Mouse (Mus musculus): ENCODE data around the gene Sag. TPM values are rescaled to one million over a fixed set of nuclear protein-coding genes. Genes with fewer than 3 reads are reported as not detected.
A peak's percentile ranks its signal among the peaks of the same experiment; 100 is the strongest.

Sag gene
- 0.39 and 0.96 TPM in 2 replicates for polyA plus RNA-seq (2012; rRNA removed)

DNA sequence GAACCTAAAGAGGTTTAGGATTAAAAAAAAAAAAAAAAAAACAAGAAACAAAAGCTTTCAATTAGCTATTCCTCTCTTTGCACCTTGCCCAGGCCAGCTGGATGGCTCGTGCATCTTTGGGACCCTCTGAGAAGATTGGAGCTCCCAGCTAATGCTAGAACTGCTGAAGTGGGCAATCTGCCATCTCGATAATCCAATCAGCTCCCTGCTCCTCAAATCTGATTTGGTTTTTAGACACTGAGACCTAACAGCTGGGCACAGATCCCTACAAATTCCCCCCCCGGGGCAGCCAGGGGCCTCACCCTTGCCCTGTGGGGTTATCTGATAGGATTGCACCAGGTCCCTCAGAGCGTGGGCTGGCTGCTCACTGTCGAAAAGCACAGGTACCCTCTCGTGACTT lies at the start of gene Sag:
Gene Sag (plus strand): TSS at position 105 of the 400 bp plus-strand sequence.
- no peak for DNase-seq (ENCODE audit: low spot score)

DNA sequence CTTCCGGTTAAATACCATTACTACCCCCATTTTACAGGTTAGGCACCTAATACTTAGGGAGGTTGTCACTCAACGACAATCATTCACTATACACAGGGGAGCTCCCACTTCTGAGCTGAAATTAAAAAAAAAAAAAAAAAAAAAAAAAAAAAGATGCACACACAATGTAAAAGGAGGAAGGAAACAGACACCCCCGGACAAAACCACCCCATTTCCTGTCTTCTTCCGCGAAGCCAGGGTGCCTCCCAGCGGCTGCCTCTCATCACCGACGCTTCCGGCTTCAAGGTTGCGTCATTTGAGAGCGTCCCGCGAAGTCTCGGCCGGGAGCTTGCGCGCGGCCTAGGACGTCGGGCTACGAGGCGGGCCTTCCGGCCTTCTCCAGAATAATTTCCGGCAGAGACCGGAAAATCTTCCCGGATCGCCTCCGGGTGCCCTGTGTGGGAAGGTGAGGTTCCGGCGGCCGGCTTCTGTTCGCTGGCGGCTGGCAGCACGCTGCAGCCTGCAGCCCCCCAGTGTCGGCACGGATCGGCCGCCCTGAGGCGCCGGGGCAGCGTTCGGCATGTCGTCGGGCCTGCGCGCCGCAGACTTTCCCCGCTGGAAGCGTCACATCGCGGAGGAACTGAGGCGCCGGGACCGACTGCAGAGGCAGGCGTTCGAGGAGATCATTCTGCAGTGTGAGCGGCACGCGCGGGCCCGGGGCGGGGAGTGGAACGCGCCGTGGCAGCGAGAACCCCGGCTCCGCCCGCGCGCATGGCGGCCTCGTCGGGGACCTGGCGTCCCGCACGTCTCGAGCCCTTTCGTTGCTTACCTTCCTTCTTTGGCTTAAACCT lies 47.6 kb upstream of the Sag start, which contains the start of gene Atg16l1:
Gene Atg16l1 (plus strand): TSS at position 230 of the 830 bp plus-strand sequence.
- DNase-seq (ENCODE audit: low spot score), result peak; percentile 83

DNA sequence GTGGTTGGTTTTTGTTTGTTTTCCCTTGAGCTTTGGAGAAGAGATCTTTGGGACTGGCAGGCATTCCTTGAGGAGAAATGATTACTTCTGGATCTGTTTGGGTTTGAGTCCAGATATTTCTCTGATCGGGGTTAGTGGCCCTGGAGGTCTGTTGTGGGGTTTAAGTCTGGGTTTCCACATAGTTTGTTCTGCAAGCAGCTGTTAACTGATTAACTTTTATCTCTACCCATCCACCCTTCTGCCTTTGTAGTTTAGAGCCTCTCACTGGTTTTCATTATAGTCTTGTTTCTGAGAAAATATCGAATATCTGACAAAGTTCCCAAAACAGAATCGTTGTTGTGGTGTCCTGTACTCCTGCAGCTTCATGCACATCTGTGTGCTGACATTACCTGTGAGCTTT lies 39.7 kb upstream of the Sag start:
- DNase-seq (ENCODE audit: low spot score), result no peak

DNA sequence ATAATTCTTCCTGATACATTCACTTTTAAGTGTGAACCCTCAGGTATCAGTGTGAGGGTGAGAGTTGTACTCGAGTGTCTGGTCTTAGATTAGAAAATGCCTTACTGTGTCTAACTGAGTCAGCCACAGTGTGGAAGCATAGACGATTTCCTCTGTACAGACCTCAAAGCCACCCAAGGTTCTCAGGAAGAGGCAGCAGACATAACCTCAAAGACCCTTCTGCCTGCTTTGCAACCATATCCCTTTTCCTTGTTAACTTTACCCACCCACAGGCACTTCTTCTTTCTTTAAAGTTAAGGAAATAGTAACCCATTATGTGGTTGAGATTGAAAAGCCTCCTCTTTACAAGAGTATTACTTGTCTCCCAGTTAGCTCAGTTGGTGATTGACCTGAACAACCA lies 37.7 kb upstream of the Sag start:
- no peak for DNase-seq (ENCODE audit: low spot score)

DNA sequence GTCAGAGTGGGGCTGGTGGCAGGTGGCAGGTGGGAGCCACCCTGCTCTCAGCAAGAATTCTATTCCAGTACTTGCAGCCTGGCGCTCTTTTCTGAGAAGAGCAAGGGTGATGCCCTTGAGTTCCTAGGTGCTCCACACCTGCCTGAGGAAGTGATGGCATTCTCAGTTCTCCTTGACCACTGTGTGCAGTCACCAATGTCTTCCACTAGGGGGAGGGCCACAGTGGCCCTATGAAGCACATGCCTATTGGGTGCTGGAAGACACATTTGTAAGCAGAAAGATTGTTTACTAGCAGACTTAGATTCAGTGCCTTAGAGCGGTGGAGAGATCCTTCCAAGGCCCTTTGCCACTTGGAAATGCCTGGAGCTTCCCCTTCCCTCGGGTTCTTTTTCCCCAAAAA lies 37.2 kb upstream of the Sag start:
- no peak for DNase-seq (ENCODE audit: low spot score)

DNA sequence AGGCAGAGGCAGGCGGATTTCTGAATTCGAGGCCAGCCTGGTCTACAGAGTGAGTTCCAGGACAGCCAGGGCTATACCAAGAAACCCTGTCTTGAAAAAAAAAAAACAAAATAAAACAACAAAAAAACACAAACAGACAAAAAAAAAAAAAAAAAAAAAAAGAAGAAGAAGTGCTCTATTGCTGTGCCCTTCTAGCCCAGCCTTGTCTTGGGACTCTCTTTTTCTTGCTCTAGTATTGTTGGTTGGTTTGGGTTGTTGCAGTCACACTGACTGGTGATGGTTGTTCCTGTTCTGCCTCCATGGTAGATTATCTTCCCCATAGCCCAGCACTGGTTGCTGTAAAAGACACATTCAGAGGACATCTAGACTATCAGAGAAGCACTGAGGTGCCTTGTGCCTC lies 34.2 kb upstream of the Sag start:
- no peak for DNase-seq (ENCODE audit: low spot score)

DNA sequence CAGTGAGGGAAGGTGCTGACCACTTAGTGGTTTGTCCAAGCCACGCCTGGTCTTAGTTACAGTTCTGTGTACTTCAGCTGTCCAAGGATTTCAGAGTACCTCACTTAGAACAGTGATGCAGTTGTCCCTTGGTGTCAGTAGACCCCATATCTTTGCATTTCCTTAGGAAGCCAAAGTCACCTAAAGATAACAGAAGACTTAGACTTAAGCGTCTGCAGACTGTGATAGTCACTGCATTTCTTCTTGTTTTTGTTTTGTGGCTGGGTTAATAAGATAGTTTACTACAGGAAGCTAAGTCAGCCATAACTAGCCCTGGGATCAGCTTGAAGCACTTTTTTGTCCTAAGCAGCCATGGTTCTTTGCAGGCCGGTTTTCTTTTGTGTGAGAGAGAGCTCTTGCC lies 33.0 kb upstream of the Sag start:
- no peak for DNase-seq (ENCODE audit: low spot score)

DNA sequence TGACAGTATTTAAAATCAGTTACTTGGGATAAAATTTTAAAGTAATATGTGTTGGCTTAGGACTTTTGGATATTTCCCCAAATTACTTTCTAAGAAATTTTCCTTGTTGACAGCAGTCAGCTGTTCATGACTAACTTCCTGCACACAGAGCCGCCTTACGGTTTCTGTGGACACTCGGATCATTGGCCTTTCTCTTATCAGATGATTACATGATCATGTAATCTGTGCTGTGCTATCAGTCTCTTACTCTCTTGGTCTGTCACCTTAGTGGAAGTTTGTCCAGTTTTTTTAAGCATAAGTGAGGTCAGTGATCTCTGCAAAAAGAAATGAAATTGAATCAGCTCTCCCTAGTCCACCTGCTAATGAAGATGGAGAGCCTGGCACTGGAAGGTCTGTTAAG lies 31.8 kb upstream of the Sag start:
- no peak for DNase-seq (ENCODE audit: low spot score)

DNA sequence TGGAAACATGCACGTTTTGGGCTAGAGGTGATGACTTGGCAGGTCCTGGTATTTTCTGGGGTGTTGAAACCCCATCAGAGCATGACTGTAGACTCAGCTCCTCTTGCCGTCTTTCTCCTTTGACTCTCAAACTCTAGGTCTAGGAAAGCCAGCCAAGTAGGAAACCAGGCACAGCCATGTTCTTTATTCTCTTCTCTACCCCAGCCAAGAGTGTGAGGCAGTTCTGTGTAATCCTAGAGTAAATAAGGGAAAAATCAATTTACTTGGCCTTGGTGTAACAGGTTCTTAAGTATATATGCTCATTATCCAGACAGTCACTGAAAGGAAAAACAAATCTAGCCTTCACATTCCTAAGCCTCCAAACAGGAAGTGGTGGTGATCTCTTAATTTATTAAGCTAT lies 30.1 kb upstream of the Sag start:
- DNase-seq (ENCODE audit: low spot score), result no peak

DNA sequence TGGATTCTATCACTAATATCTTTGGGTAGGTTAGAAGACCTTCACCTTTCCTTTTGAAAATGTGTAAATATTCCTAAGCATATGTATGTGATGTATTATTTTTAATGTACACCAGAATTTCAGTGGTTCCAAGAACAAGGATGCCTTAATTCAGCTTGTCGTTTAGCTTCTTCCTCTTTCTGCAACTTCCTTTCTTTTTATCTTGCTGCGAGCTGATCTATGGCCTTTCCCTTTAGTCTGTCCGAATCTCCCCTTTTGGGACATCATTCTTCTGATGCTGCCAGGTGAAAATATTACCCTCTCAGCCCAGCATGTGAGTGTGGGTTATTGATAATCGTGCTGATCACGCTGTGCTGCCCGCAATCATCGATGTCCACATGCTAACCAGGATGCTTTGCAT lies 28.6 kb upstream of the Sag start:
- no peak for DNase-seq (ENCODE audit: low spot score)

DNA sequence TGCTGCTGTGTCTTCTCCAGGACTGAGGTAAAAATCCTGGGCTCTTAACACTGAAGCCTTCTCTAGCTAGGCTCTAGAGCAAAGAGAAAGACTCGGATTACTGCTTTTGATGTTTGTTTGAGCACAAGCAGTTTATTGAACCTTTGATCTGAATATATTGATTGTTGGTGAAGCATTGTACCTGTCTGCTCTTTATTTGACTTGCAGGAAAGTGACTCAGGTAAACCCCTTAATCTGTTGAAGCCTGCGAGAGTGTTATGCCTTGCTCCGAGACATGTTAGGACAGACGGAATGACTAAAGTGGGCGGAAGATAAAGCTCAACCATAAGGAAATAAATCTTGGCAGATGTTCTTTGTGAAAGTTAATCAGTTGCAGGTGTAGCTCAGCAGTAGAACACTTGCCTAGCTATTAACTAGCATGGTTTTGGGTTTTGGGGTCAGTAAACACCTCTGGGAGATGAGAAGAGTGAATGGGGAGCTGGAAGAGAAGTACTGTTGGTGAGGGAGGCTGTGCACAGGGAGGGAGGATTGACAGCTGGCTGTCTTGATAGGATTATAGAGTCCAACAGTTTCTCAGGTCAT lies 24.2 kb upstream of the Sag start:
- DNase-seq (ENCODE audit: low spot score), result no peak

DNA sequence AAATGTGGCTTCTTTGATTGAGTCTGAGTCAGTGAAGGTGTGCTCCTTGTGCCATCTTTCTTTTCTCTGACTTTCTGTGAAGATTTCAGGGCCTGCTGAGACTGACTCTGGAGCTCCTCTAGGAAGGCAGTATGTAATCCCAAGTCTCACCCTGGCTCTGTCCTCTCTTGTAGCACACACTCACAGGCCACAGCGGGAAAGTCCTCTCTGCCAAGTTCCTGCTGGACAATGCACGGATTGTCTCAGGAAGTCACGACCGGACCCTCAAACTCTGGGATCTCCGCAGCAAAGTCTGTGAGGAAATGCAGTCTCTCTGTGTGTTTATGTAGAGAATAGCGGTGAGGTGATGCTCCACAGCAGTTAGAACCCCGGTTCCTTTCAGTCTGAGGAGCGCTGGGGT lies 17.8 kb upstream of the Sag start:
- no peak for DNase-seq (ENCODE audit: low spot score)

DNA sequence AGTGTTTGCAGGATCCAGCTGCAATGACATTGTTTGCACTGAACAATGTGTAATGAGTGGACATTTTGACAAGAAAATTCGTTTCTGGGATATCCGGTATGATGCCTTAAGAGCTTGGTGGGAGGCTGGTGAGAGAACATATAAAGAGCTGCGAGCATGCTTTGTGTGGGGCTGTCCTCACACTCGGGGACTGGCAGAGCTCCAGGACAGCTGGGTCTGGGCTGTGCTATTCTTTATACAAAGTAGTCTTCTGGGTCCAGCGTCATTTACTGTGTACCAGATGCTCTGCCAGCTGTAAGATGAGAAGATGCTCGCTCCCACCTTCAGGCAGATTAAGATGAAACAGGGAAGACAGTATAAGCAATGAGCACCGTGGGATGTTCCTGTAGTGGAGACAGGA lies 17.2 kb upstream of the Sag start:
- no peak for DNase-seq (ENCODE audit: low spot score)

DNA sequence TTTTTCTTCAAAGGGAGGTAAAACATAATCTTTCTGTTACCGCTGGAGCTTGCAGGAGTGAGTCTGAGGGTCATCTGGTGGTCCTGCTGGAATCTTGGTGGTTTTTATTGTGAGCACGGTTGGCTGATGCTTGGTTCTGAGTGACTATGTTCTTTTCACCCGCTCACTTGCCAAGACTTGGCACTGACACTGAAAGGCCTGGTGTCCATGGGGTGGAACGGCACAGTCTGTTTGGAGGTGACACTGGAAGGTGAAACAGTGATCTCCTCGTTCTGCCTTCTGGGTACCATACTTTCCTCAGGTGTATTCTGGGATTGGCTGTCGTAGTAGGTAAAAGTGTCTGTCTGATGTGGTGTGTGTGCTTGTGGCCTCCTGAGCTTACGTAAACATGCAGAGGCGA lies 13.8 kb upstream of the Sag start:
- no peak for DNase-seq (ENCODE audit: low spot score)

DNA sequence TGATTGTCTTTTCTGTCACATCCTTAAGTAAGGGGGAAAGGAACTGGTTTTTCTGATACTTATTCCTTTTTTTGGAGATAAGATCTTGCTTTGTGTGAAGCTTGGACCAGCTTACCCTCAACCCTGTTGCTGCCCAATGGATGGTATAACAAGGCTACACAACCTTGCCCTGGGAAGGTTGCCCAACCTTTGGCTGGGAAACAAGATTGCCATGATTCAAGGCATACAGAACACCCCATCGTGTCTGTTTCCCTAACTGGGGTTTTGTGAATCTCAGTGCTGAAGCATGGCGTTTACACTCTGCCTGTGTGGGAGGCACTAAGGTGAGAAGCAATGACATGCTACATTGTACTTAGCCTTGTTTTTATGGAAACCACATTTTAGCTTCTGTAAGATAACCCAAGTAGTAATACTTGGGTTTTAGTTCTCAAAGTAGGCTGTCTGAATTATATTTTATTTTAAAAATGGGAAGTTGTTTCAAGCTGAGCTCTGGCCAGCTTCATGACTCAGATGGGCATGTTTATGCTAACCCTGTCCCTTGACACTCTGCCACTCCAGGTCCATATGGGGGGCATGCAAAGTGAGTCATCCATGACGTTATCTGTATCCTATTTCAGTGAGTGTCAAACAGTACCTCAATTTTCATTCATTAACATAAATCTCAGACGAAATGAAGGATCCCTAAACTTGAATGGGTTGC lies 10.9 kb upstream of the Sag start:
- DNase-seq (ENCODE audit: low spot score), result no peak

DNA sequence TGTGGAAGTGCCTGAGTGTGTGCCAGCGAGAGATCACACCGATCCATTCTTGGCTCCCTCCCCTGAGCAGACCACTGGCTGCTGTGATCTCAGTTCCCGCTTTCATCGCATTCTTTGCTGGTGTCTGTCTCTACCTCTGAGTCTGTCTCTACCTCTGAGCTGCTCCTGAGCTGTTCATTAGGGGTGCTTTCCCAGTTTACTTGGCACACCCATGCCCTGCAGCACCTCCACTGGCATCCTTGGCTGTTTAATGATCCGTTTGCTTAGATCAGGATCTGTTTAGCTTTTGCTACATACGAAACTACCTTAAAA lies 10.4 kb upstream of the Sag start:
- no peak for DNase-seq (ENCODE audit: low spot score)

DNA sequence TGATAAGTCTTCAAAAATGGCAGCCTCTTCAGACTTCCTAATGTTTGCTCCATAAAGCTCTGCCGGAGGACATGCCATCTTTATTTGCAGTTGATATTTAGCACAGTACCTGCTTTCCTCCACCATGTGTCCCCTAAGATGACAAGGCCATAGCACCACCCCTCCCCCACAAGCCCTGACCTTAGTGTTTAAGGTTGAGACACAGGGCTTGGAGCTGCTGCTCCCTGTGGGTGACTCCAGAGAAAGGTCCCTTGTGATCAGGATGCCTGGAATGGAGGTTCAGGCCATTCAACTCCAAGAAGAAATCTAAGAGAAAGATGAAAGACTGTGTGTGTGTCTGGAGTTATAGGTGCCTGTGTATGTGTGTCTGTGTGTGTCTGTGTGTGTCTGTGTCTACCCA lies 5.8 kb upstream of the Sag start:
- no peak for DNase-seq (ENCODE audit: low spot score)

DNA sequence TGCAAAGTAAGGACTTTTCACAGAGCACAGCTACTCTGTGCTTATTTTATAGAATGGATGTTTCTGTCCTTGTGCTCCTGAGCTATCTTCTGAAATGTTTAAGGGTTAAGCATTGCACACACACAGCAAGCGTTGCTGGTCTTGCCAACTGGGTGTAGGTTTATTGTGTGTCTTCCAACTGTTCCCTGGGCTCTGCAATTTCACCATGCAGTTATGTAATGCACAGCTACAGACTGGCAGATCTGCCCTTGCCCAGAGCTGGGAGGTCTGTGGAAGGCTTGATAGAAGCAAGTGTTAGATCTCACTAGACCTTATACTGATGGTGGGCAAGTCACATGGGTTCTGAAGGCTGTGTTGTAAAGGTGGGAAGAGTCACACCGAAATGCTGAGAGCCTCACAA lies 5.2 kb upstream of the Sag start:
- DNase-seq (ENCODE audit: low spot score), result no peak

DNA sequence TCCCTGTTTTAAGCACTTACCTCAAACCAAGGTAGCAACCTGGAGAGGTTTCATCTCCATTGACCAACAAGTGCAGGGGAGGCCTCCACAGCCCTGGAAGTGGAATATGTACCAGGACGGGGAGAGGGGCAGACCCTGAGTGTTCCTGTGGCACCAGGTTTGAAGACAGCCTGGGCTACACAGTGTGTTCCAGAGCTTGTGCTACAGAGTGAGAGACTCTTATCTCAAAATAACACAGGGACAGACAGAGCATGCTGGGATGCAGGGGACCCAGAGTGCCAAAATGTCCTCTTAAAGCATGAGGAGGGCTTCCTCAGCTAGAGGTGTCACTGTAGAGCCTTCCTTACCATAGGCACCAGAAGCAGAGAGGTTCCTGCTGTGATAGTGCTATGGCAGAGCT lies 4.3 kb downstream of the Sag start:
- DNase-seq (ENCODE audit: low spot score), result no peak

DNA sequence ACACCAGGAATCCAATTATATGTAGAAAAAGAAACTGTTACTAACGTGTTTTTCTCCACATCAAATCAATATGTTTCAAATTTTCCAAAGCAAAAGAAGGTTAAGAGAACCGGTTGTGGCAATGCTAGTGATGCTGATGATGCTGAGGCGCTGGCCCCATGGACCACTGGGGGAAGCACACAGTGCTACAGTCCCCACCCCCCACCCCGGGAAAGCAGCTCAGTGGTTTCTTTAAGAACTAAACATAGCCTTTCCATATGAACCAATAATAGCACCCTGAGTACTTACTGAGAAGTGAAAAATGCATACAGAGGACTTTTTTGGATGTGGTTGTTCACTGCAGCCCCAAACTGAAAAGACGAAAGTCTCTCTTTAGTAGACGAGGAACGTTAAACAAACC lies 7.9 kb downstream of the Sag start:
- DNase-seq (ENCODE audit: low spot score), result no peak

DNA sequence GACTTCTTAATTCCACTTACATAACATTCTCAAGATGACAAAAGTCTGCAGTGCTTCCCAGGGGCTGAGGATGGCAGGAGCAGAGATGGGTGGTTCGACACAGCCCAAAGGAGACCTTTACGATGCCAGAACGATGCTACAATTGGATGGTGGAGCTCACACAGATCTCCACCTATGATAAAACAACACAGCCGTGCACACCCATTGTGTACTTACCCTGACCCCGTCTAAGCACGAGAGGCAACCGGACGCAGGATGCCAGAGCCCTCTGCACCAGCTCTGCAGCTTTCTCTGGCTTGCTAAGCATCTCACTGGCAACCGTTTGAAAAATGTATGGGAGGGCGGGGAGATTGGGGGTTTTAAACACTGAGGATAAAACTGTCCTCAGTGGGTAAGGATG lies 8.6 kb downstream of the Sag start:
- DNase-seq (ENCODE audit: low spot score), result no peak

DNA sequence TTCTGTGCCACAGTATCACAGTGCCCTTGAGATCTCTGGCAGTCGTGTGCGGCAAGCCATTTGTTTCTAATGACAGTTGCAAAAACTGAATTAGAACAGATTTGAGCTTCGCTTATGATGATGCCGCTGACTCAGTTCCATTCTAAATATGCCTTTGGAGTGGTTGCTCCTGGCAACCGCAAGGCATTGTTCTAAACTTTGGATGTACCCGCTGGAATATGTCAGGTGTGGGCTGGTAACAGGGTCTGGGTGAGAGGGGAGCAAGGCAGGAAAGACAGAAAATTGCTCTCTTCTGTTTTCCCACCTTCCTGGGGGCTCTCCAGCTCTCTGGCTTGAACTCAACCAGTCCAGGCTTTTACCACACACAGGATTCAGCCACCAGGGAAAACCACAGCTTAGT lies 9.7 kb downstream of the Sag start:
- DNase-seq (ENCODE audit: low spot score), result no peak

DNA sequence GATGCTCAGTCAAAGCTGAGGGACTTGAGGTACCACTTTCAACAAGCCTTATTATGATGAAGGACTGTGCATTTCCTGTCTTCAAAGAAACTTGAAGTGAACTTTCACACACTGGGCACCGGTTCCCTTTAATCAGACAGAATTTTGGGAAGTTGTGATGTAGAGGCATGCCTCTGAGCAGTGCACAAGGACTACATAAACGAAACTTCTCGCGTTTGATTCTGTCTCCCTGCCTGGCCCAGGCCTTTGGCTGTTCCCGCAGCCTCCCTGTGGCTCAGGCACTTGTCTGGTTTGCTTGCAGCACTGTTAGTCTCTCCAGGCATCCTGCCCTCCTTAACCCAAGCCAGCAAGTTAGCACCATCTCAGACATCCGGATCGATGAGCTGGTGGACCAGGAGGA lies 10.2 kb downstream of the Sag start:
- DNase-seq (ENCODE audit: low spot score), result no peak

Data from urinary bladder, adult 2 months (tissue).